Mouse (Mus musculus) layer of hippocampus, postnatal 25 days (tissue): ENCODE data around the gene Bzw2. TPM values are rescaled to one million over a fixed set of nuclear protein-coding genes. Genes with fewer than 3 reads are reported as not detected.
A peak's percentile ranks its signal among the peaks of the same experiment; 100 is the strongest.
"Not testable (repeated sequence)": the region's sequence is repeated elsewhere in the genome, so short reads cannot be mapped to it uniquely, and the experiment has no call there.

Source experiments
- DNase-seq, 2 experiments: peaks; one replicate each; pipeline ENCODE4 v3.0.0; 2022; ENCODE audit warnings: mixed read lengths in 2 of 2, low spot score in 1 of 2; ENCODE audit errors: extremely low spot score in 1 of 2
- total RNA-seq, 2 experiments: library from RNA; stranded (reverse); gene quantifications; 2 replicates each; pipeline ENCODE4 v1.2.3; 2021

The Bzw2 gene
- total RNA-seq, result 10 to 100 TPM; 60.1 to 75.7 TPM

GRCm38 (mm10) chr12:36157638-36158308 lies at the start of gene Bzw2:
Bzw2 (minus strand) TSS chr12:36158080.
- DNase-seq, result peak; percentile 45 to 53

GRCm38 (mm10) chr12:36207072-36207799 lies 49.4 kb upstream of the Bzw2 start:
- DNase-seq, result peak in 1 of 2 experiments; percentile 27

- DNase-seq, result not testable (repeated sequence)
Measured at GRCm38 (mm10) chr12:36205579-36206119, 47.8 kb upstream of the Bzw2 start.

GRCm38 (mm10) chr12:36194976-36195375 lies 37.1 kb upstream of the Bzw2 start:
- DNase-seq, result no peak

GRCm38 (mm10) chr12:36190343-36190742 lies 32.5 kb upstream of the Bzw2 start:
- no peak for DNase-seq

- no peak for DNase-seq
Measured at GRCm38 (mm10) chr12:36189610-36190009, 31.7 kb upstream of the Bzw2 start.

GRCm38 (mm10) chr12:36187081-36187480 lies 29.2 kb upstream of the Bzw2 start:
- DNase-seq, result no peak

- DNase-seq, result no peak
Measured at GRCm38 (mm10) chr12:36182570-36182969, 24.7 kb upstream of the Bzw2 start.

- DNase-seq, result no peak
Measured at GRCm38 (mm10) chr12:36177227-36177626, 19.3 kb upstream of the Bzw2 start.

- DNase-seq, result no peak
Measured at GRCm38 (mm10) chr12:36165299-36165698, 7.4 kb upstream of the Bzw2 start.

GRCm38 (mm10) chr12:36164126-36164791 lies 6.4 kb upstream of the Bzw2 start:
- DNase-seq, result no peak

GRCm38 (mm10) chr12:36157304-36157637 lies 609 bp downstream of the Bzw2 start:
- DNase-seq, result no peak

GRCm38 (mm10) chr12:36156637-36157303 lies 1.1 kb downstream of the Bzw2 start, which contains the start of gene Ankmy2:
Ankmy2 (plus strand) TSS chr12:36157114.
- DNase-seq, result peak; percentile 79 to 84

- peak; percentile 8 to 31 for DNase-seq
Measured at GRCm38 (mm10) chr12:36156101-36156636, 1.7 kb downstream of the Bzw2 start.

GRCm38 (mm10) chr12:36155141-36155641 lies 2.7 kb downstream of the Bzw2 start:
- peak in 1 of 2 experiments; percentile 48 for DNase-seq

- DNase-seq, result no peak
Measured at GRCm38 (mm10) chr12:36150737-36151136, 7.1 kb downstream of the Bzw2 start.

GRCm38 (mm10) chr12:36150265-36150664 lies 7.6 kb downstream of the Bzw2 start:
- DNase-seq, result no peak

- no peak for DNase-seq
Measured at GRCm38 (mm10) chr12:36146230-36147011, 11.5 kb downstream of the Bzw2 start.

- peak in 1 of 2 experiments; percentile 28 for DNase-seq
Measured at GRCm38 (mm10) chr12:36140401-36140800, 17.5 kb downstream of the Bzw2 start.
